Mouse (Mus musculus): ENCODE data around the gene Rad23b. TPM values are rescaled to one million over a fixed set of nuclear protein-coding genes. Genes with fewer than 3 reads are reported as not detected.
A peak's percentile ranks its signal among the peaks of the same experiment; 100 is the strongest.
"Not testable (repeated sequence)": the region's sequence is repeated elsewhere in the genome, so short reads cannot be mapped to it uniquely, and the experiment has no call there.

Rad23b gene
- 68.9 and 75.9 TPM in 2 replicates for polyA plus RNA-seq (2015; fragmentation: Nextera tagmentation; extraction: Ambion mirVana)

DNA sequence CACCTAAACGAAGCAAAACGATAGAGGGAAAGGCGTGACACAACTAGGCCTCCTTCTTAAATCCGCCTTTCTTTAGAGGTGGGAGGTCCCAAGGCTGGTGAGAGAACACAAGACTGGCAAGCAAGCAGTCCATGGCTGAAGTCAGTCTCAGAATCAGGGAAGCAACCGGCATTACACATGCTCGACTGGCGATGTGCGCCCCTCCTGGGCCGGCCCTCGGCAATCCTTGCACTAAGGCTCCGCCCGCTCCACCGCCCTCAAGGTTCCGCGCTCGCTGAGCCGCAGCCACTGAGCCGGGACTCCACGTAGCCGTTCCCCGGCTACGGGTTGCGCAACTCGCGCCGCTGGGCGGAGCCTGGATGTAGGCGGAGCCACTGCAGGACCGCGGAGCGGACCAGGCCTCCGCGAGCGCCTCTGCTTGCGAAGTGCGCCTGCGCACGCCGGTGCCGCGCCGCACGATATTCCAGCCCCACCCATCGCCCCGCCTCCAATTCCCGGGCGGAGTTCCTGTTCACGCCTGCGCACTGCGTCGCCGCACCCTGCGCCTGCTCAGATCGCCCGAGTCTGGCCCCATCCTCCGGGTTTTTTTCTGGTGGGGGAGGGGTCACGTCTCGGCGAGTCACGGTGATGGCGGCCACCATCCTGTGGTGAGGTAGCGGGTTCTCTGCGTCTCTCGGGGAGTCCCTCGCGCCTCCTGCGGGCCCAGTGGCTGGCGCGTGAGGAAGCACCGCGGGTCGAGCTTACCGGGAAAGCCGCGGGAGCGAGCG, at the start of gene Rad23b:
Rad23b (plus strand) TSS at position 592 of the 767 bp plus-strand sequence.
- no peaks in the 10 kb centered on the region for H3K4me1 ChIP-seq (replicated peaks; ENCODE audit: control insufficient read depth, insufficient read depth)
- no peaks in the 10 kb centered on the region for H3K36me3 ChIP-seq (ENCODE audit: control insufficient read depth, insufficient read depth, low read length)
- DNase-seq (ENCODE audit: low spot score), result peak; percentile 100
- H3K9ac ChIP-seq (ENCODE audit: low read length), result peak within 1 kb of the TSS; percentile 96
- H3K27ac ChIP-seq (replicated peaks), result peak within 1 kb of the TSS; percentile 92
- peak within 1 kb of the TSS; percentile 65 for H3K4me2 ChIP-seq (replicated peaks; ENCODE audit: low read depth)
- WGBS, result under 1% methylated on average over 76 of the region's 77 CpGs
- no peaks in the 10 kb centered on the region for H3K9me3 ChIP-seq (ENCODE audit: control insufficient read depth, low read length)
- H3K27me3 ChIP-seq (ENCODE audit: control insufficient read depth, insufficient read depth, low read length), result no peaks in the 10 kb centered on the region
- TF ChIP-seq CTCF (IDR thresholded peaks at IDR 0.05; ENCODE audit: low read depth), result peak; percentile 51; the same call in 1 of the 2 replicates
- TF ChIP-seq EP300 (optimal IDR thresholded peaks at IDR 0.05), result no peak
- ATAC-seq (ENCODE audit: low FRiP score, low TSS enrichment), result peak; percentile 98
- H3K4me3 ChIP-seq (ENCODE audit: low read depth, low read length), result peak within 1 kb of the TSS; percentile 97

GRCm38 (mm10) chr4:55304121-55304520, 45.7 kb upstream of the Rad23b start:
- no peaks in the 10 kb centered on the region for H3K9me3 ChIP-seq (ENCODE audit: control insufficient read depth, low read length)
- H3K36me3 ChIP-seq (ENCODE audit: control insufficient read depth, insufficient read depth, low read length), result no peaks in the 10 kb centered on the region
- no peak overlapping the region for H3K4me3 ChIP-seq (ENCODE audit: low read depth, low read length)
- 80% methylated on average over 5 of the region's 5 CpGs for WGBS
- no peaks in the 10 kb centered on the region for H3K27me3 ChIP-seq (ENCODE audit: control insufficient read depth, insufficient read depth, low read length)
- H3K27ac ChIP-seq (replicated peaks), result no peak overlapping the region
- ATAC-seq (ENCODE audit: low FRiP score, low TSS enrichment) (no peak), DNase-seq (ENCODE audit: low spot score) (no peak)
- no peak overlapping the region for H3K9ac ChIP-seq (ENCODE audit: low read length)
- H3K4me2 ChIP-seq (replicated peaks; ENCODE audit: low read depth), result no peak overlapping the region
- TF ChIP-seq CTCF (IDR thresholded peaks at IDR 0.05; ENCODE audit: low read depth) (no peak), EP300 (optimal IDR thresholded peaks at IDR 0.05) (no peak)
- H3K4me1 ChIP-seq (replicated peaks; ENCODE audit: control insufficient read depth, insufficient read depth), result no peaks in the 10 kb centered on the region

GRCm38 (mm10) chr4:55306636-55307035, 43.2 kb upstream of the Rad23b start:
- no peaks in the 10 kb centered on the region for H3K9me3 ChIP-seq (ENCODE audit: control insufficient read depth, low read length)
- no peak overlapping the region for H3K9ac ChIP-seq (ENCODE audit: low read length)
- H3K4me1 ChIP-seq (replicated peaks; ENCODE audit: control insufficient read depth, insufficient read depth), result no peaks in the 10 kb centered on the region
- ATAC-seq (ENCODE audit: low FRiP score, low TSS enrichment), result no peak
- TF ChIP-seq CTCF (IDR thresholded peaks at IDR 0.05; ENCODE audit: low read depth) (no peak), EP300 (optimal IDR thresholded peaks at IDR 0.05) (no peak)
- no peak overlapping the region for H3K27ac ChIP-seq (replicated peaks)
- H3K36me3 ChIP-seq (ENCODE audit: control insufficient read depth, insufficient read depth, low read length), result no peaks in the 10 kb centered on the region
- DNase-seq (ENCODE audit: low spot score), result no peak
- H3K4me3 ChIP-seq (ENCODE audit: low read depth, low read length), result no peak overlapping the region
- H3K4me2 ChIP-seq (replicated peaks; ENCODE audit: low read depth), result no peak overlapping the region
- WGBS, result 69% methylated on average over 4 of the region's 4 CpGs
- H3K27me3 ChIP-seq (ENCODE audit: control insufficient read depth, insufficient read depth, low read length), result no peaks in the 10 kb centered on the region

DNA sequence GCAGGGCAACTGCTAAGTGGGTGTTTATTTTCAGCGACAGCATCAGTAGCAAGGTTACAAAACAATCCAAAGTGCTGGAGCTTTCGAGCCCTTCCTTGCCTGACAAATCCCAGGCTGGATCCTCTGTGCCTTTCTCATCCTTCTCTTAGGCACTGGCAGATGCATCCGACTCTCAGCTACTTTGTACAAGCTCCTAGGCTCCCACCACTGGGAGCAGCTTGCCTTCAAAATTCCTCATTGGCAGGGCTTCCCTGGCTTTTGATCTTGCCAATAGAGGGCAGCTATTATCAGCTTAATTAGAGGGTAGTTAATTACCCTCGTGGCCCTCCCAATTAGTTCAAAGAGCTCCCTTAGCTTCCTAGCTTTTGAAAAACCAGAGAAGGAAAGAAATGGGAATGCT, 33.1 kb upstream of the Rad23b start:
- 43% methylated on average over 4 of the region's 4 CpGs for WGBS
- TF ChIP-seq CTCF (IDR thresholded peaks at IDR 0.05; ENCODE audit: low read depth) (no peak), EP300 (optimal IDR thresholded peaks at IDR 0.05) (no peak)
- no peak overlapping the region for H3K4me3 ChIP-seq (ENCODE audit: low read depth, low read length)
- no peaks in the 10 kb centered on the region for H3K9me3 ChIP-seq (ENCODE audit: control insufficient read depth, low read length)
- no peak overlapping the region for H3K4me2 ChIP-seq (replicated peaks; ENCODE audit: low read depth)
- no peak overlapping the region for H3K9ac ChIP-seq (ENCODE audit: low read length)
- no peaks in the 10 kb centered on the region for H3K27me3 ChIP-seq (ENCODE audit: control insufficient read depth, insufficient read depth, low read length)
- H3K27ac ChIP-seq (replicated peaks), result no peak overlapping the region
- H3K36me3 ChIP-seq (ENCODE audit: control insufficient read depth, insufficient read depth, low read length), result no peaks in the 10 kb centered on the region
- ATAC-seq (ENCODE audit: low FRiP score, low TSS enrichment), result no peak
- DNase-seq (ENCODE audit: low spot score), result no peak
- H3K4me1 ChIP-seq (replicated peaks; ENCODE audit: control insufficient read depth, insufficient read depth), result no peaks in the 10 kb centered on the region

GRCm38 (mm10) chr4:55318350-55318749, 31.5 kb upstream of the Rad23b start:
- not testable (repeated sequence) for ATAC-seq (ENCODE audit: low FRiP score, low TSS enrichment); H3K27ac ChIP-seq (replicated peaks); H3K4me2 ChIP-seq (replicated peaks; ENCODE audit: low read depth); H3K36me3 ChIP-seq (ENCODE audit: control insufficient read depth, insufficient read depth, low read length); H3K9ac ChIP-seq (ENCODE audit: low read length); H3K4me1 ChIP-seq (replicated peaks; ENCODE audit: control insufficient read depth, insufficient read depth); DNase-seq (ENCODE audit: low spot score); H3K9me3 ChIP-seq (ENCODE audit: control insufficient read depth, low read length); H3K27me3 ChIP-seq (ENCODE audit: control insufficient read depth, insufficient read depth, low read length); H3K4me3 ChIP-seq (ENCODE audit: low read depth, low read length)
- 92% methylated on average over 9 of the region's 9 CpGs for WGBS

DNA sequence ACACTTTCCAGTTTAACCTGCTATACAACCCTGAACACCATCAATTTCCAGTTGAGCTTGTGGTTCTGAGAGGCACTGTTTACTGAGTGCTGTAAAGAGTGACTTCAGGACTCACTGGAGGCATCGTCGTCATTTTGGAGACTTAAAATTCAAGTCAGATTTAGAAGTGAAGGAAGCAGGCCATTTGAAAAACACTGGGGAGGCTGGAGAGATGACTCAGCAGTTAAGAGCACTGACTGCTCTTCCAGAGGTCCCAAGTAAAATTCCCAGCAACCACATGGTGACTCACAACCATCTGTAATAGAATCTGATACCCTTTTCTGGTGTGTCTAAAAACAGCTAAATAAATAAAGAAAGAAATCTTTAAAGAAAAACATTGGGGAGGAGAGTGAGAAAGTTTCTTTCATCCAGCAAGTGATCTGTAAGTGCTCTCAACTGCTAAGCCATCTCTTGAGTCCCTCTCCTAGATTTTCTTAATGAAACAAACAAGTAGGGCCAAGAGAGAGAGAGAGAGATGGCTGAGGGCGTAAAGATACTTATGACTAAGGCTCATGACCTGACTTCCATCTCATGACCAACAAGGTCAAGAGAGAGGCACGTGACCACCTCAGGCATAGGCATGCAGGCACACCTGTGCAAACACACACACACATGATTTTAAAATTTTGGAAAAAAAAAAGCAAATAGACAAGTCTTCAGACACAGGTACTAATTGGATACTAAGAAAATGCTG, 23.9 kb upstream of the Rad23b start:
- 0 out of 2 replicates have a peak, but pooled peaks have one; percentile 35 for ATAC-seq (ENCODE audit: low FRiP score, low TSS enrichment)
- no peak for DNase-seq (ENCODE audit: low spot score)
- 32% methylated on average over 4 of the region's 4 CpGs for WGBS

More for the DNA sequence above, 23.9 kb upstream of the Rad23b start:
- no peaks in the 10 kb centered on the region for H3K9me3 ChIP-seq (ENCODE audit: control insufficient read depth, low read length)
- H3K9ac ChIP-seq (ENCODE audit: low read length), result no peak overlapping the region
- no peaks in the 10 kb centered on the region for H3K36me3 ChIP-seq (ENCODE audit: control insufficient read depth, insufficient read depth, low read length)
- TF ChIP-seq CTCF (IDR thresholded peaks at IDR 0.05; ENCODE audit: low read depth) (no peak), EP300 (optimal IDR thresholded peaks at IDR 0.05) (no peak)
- no peak overlapping the region for H3K4me2 ChIP-seq (replicated peaks; ENCODE audit: low read depth)
- H3K4me1 ChIP-seq (replicated peaks; ENCODE audit: control insufficient read depth, insufficient read depth), result no peaks in the 10 kb centered on the region
- no peak overlapping the region for H3K4me3 ChIP-seq (ENCODE audit: low read depth, low read length)
- H3K27ac ChIP-seq (replicated peaks), result peak overlapping the region; percentile 35; the same call in 1 of the 2 replicates
- H3K27me3 ChIP-seq (ENCODE audit: control insufficient read depth, insufficient read depth, low read length), result no peaks in the 10 kb centered on the region
